Mouse (Mus musculus): ENCODE data around the gene C1qtnf4. TPM values are rescaled to one million over a fixed set of nuclear protein-coding genes. Genes with fewer than 3 reads are reported as not detected.
A peak's percentile ranks its signal among the peaks of the same experiment; 100 is the strongest.
"Not testable (repeated sequence)": the region's sequence is repeated elsewhere in the genome, so short reads cannot be mapped to it uniquely, and the experiment has no call there.

Gene C1qtnf4
- total RNA-seq, 1 experiment from 2014 or later, result not detected

- ATAC-seq (replicated peaks in 1 of 2; ENCODE audit: insufficient read depth in 1 of 2, low FRiP score in 2 of 2, low TSS enrichment in 1 of 2, low read depth in 1 of 2, poor library complexity in 2 of 2, severe bottlenecking in 2 of 2), result no peak
These were observed 7.9 kb upstream of the C1qtnf4 start for GRCm38 (mm10) chr2:90877584-90878259.

GRCm38 (mm10) chr2:90879419-90879818, 6.2 kb upstream of the C1qtnf4 start:
- no peak for ATAC-seq (replicated peaks in 1 of 2; ENCODE audit: insufficient read depth in 1 of 2, low FRiP score in 2 of 2, low TSS enrichment in 1 of 2, low read depth in 1 of 2, poor library complexity in 2 of 2, severe bottlenecking in 2 of 2)

DNA sequence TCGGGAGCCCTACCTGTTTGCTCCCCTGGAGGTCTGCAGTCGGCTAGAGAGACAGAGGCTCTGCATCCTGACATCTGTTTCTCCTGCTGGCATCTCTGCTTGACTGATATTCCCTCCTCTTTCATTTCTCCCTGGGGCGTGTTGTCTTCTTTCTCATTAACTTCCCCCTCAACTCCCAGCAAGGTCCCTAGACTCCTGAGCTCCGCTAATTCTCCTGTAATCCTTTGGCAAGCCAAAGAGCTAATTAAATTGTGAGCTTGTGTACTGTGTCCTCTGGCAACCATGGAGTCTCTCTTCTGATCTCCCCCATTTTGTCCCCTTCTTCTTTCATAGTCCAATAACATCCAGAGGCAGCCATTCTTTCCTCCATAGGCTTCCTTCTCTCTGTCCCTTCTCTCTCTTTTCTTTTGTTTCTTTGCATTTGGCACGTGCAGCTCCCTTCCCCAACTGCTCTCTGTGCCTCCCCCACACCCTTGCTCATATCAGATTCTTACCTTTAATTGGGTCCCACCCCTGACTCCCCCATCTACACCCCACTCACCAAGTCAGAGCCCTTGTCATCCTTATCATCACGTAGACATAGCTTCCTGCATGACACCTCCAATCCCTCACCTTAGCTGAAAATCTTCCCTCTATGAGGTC, 5.4 kb upstream of the C1qtnf4 start:
- ATAC-seq (replicated peaks in 1 of 2; ENCODE audit: insufficient read depth in 1 of 2, low FRiP score in 2 of 2, low TSS enrichment in 1 of 2, low read depth in 1 of 2, poor library complexity in 2 of 2, severe bottlenecking in 2 of 2), result no peak

DNA sequence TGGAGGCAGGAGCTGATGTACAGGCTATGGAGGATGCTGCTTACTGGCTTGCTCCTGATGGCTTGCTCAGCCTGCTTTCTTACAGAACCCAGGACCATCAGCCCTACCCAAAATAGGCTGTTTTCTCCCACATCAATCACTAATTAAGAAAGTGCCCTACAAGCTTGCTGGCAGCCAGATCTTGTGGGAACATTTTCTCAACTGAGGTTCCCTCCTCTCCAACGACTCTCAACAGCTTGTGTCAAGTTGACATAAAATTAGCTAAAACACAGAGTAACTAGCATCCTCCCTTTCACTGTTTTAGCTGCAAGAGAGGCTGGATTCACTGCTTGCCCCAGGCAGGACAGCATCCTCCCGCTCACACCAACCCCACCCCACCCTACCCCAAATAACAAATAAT, 3.8 kb upstream of the C1qtnf4 start:
- no peak for ATAC-seq (replicated peaks in 1 of 2; ENCODE audit: insufficient read depth in 1 of 2, low FRiP score in 2 of 2, low TSS enrichment in 1 of 2, low read depth in 1 of 2, poor library complexity in 2 of 2, severe bottlenecking in 2 of 2)

DNA sequence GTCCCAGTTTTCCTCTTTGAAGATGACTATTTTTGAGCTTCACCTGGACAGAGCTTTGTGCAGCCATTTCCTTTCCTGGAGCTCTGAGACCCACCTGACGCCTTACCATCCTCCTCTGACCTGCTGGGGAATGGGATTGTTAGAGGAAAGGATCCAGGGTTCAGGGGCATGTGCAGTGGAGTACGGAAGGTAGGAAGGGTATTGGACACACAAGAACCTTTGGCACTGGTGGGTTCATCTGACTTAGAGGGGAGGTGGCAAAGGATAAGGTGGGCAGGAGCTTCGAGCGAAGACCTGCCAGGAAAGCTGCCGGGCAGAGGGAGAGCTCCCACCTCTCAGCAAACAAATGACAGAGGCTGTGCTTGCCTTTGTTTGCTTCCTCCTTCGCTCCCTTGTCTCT, 776 bp downstream of the C1qtnf4 start:
- no peak for ATAC-seq (replicated peaks in 1 of 2; ENCODE audit: insufficient read depth in 1 of 2, low FRiP score in 2 of 2, low TSS enrichment in 1 of 2, low read depth in 1 of 2, poor library complexity in 2 of 2, severe bottlenecking in 2 of 2)

DNA sequence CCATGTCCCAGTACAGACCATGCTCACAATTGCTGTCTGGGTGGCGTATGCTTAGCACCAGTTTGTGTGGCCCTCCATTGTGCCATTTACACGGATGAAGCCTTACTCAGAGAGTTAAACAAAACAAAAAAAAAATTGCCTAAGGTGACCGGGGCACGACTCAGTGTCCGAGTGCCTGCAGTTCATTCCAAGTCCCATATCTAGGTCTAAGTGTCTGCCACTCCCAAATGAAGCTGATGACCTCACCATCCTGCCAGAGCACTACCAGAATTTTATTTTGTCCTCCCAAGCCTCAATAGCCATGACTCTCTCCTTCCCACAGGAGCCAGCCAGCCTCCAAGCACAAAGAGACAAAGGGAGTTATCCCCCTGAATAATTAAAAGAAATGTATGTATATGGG, 2.0 kb downstream of the C1qtnf4 start:
- ATAC-seq (replicated peaks in 1 of 2; ENCODE audit: insufficient read depth in 1 of 2, low FRiP score in 2 of 2, low TSS enrichment in 1 of 2, low read depth in 1 of 2, poor library complexity in 2 of 2, severe bottlenecking in 2 of 2), result no peak

GRCm38 (mm10) chr2:90889550-90890548, 4.2 kb downstream of the C1qtnf4 start:
- peak; percentile 42; a peak in 3 of 4 replicates for ATAC-seq (replicated peaks in 1 of 2; ENCODE audit: insufficient read depth in 1 of 2, low FRiP score in 2 of 2, low TSS enrichment in 1 of 2, low read depth in 1 of 2, poor library complexity in 2 of 2, severe bottlenecking in 2 of 2)

DNA sequence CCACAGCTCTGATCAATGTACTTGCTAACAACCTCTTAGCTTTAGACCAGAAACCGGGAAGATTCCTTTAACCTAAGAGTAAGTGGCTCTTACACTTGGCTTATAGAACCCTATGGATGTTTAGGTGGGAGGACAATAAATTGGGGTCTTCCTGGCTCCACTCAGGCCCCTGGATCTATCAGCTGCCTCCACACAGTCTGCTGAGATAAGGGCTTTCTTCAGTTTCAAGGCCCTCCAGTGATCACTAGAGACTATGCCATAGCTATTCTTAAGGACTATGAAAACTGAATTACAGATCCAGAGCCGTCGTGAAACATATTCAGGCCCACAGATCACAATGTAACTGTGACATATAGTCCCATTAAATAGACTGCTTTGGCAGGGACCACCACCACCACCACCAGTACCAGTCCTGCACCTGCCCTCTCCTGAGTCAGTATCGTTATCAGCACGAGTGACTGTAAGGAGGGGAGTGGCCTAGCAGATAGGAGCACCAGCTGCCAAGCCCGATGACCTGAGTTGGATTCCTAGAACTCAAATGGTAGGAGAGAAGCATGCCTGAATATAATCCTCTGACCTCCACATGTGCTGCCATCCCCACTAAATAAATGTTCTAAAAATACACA, 8.1 kb downstream of the C1qtnf4 start:
- no peak for ATAC-seq (replicated peaks in 1 of 2; ENCODE audit: insufficient read depth in 1 of 2, low FRiP score in 2 of 2, low TSS enrichment in 1 of 2, low read depth in 1 of 2, poor library complexity in 2 of 2, severe bottlenecking in 2 of 2)

- ATAC-seq (replicated peaks in 1 of 2; ENCODE audit: insufficient read depth in 1 of 2, low FRiP score in 2 of 2, low TSS enrichment in 1 of 2, low read depth in 1 of 2, poor library complexity in 2 of 2, severe bottlenecking in 2 of 2), result not testable (repeated sequence)
These were observed 8.6 kb downstream of the C1qtnf4 start for GRCm38 (mm10) chr2:90894299-90894677.

DNA sequence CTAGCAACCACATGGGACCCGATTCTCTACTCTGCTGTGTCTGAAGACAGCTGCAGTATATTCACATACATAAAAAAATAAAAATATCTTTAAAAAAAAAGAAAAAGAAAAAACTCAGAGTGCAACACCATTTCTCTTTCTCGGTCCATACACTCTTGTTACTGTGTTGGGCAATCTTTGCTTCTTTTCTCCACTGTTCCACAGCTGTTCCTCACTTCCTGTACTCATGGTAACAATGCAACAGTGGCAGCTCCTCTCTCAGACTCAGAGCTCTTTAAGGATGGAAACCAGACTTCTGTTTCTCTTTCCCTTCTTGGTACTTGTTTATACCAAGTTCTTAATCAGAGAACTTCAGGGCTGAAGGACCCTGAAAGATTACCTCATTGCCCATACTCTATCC, 17.7 kb downstream of the C1qtnf4 start:
- ATAC-seq (replicated peaks in 1 of 2; ENCODE audit: insufficient read depth in 1 of 2, low FRiP score in 2 of 2, low TSS enrichment in 1 of 2, low read depth in 1 of 2, poor library complexity in 2 of 2, severe bottlenecking in 2 of 2), result 0 out of 4 replicates have a peak, but pooled peaks of 1 of the 2 experiments have one; percentile 25

DNA sequence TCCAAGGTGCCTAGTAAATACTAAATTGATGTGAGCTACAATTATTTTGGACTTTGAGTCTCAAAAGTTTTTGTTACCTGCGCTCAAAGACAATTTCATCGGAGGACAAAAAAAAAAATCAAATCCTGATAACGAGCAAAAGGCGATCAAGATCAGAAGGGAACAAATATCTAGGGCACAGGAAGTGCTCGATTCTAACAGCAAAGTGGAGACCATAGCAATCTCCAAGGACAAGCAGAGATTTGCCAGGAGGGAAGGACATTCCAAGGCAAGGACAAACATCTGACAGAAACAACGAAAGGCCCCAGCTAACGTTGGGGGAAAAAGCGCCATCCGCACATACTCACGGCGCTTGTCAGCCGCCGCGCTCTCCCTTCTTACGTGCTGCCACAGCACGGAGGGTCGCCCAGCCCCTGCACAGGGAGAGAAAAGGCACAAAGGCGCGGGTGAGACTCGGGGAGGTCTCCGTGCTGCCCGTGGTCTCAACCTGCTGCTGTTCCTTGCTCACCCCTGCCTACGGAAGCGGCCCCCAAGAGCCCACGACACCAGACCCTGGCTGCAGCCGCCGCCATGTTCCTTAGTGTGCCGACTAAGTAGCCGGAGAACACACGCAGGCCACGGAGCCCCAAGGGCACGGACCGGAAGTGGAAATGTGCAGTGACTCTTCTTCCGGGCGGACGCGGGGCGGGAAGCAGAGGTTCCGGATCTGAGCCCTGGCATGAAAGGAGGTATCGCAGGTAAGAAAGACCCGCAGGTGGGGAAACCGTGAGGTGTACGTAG, 18.6 kb downstream of the C1qtnf4 start, which contains the start of the genes Kbtbd4 and Ndufs3:
TSS of gene Kbtbd4 (plus strand) at position 665 of the 780 bp plus-strand sequence.
TSS of gene Ndufs3 (minus strand) at position 752 of the 780 bp plus-strand sequence.
- peak; percentile 96 to 98 for ATAC-seq (replicated peaks in 1 of 2; ENCODE audit: insufficient read depth in 1 of 2, low FRiP score in 2 of 2, low TSS enrichment in 1 of 2, low read depth in 1 of 2, poor library complexity in 2 of 2, severe bottlenecking in 2 of 2)

- ATAC-seq (replicated peaks in 1 of 2; ENCODE audit: insufficient read depth in 1 of 2, low FRiP score in 2 of 2, low TSS enrichment in 1 of 2, low read depth in 1 of 2, poor library complexity in 2 of 2, severe bottlenecking in 2 of 2), result peak in 1 of 2 experiments; percentile 12; a peak in 1 of 4 replicates
These were observed 19.2 kb downstream of the C1qtnf4 start for GRCm38 (mm10) chr2:90904856-90905224.

DNA sequence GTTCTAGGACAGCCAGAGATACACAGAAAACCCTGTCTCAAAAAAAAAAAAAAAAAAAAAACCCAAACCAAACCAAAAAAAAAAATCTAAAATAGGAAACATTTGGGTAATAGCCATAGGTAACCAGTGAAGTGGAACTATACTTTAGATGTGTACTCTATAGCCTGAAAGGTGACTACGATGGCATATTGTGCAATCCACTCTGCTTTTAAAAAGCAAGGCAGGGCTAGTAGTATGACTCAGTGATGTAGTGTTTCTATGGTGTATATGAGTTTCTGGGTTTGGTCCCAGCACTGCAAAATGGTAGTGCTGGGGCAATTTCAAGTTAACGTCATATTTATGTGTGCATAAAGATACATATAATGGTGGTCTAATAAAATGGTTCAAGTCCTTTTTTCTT, 21.1 kb downstream of the C1qtnf4 start:
- no peak for ATAC-seq (replicated peaks in 1 of 2; ENCODE audit: insufficient read depth in 1 of 2, low FRiP score in 2 of 2, low TSS enrichment in 1 of 2, low read depth in 1 of 2, poor library complexity in 2 of 2, severe bottlenecking in 2 of 2)

DNA sequence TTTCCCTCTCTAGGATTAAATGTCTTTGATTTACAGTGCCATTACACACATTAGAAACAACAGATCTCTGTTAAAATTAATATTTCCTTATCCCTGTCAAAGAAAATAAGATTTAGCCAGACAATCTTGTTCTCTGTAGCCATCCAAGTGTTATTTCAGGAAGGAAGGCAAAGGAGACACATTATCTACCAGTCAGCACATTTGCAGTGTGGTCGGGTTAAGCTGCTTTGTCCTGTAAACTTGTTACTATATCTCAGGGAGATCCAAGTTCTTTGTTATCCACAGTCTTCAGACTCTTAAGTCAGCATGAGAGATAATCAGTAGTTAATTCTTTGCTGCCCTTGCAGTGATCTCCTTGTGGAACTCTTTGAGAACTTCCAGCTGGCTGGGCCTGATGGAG, 25.2 kb downstream of the C1qtnf4 start:
- no peak for ATAC-seq (replicated peaks in 1 of 2; ENCODE audit: insufficient read depth in 1 of 2, low FRiP score in 2 of 2, low TSS enrichment in 1 of 2, low read depth in 1 of 2, poor library complexity in 2 of 2, severe bottlenecking in 2 of 2)

DNA sequence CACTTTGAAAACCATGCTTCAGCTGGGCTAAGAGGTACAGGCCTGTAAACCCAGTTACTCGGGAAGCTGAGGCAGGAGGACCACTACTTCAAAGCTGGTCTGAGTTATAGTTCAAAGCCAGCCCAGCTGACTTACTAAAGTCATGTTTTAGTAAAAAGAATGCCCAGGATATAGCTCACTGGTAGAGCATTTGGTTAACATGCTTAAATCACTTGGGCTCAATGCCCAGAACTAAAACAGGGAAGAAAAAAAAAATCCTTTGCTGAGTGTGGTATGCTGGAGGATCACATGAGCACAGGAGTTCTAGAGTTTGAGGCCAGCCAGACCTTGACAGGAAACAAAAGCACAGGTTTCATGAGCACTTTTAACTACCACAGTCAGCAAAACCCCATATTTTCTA, 26.0 kb downstream of the C1qtnf4 start:
- ATAC-seq (replicated peaks in 1 of 2; ENCODE audit: insufficient read depth in 1 of 2, low FRiP score in 2 of 2, low TSS enrichment in 1 of 2, low read depth in 1 of 2, poor library complexity in 2 of 2, severe bottlenecking in 2 of 2), result no peak

- no peak for ATAC-seq (replicated peaks in 1 of 2; ENCODE audit: insufficient read depth in 1 of 2, low FRiP score in 2 of 2, low TSS enrichment in 1 of 2, low read depth in 1 of 2, poor library complexity in 2 of 2, severe bottlenecking in 2 of 2)
These were observed 28.0 kb downstream of the C1qtnf4 start for GRCm38 (mm10) chr2:90913671-90914070.

DNA sequence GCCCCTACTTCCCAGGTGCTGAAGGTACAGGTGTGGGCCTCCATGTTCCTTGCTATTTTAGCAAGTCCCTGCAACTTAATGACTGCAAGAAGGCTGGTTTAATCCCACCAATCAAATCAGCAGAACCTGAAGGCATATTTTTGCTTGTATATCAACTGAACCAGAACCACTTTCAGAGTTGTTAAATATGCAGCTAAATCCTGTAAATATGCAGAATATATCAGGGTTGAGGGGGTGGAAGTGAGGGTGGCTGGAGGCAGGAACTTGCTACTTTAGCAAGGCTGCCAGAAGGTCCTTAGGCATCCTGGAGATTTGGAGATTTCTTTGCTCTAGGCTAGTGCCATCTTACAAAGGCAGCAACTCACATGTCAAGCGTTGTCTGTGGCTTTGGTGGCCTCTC, 29.9 kb downstream of the C1qtnf4 start:
- ATAC-seq (replicated peaks in 1 of 2; ENCODE audit: insufficient read depth in 1 of 2, low FRiP score in 2 of 2, low TSS enrichment in 1 of 2, low read depth in 1 of 2, poor library complexity in 2 of 2, severe bottlenecking in 2 of 2), result no peak
